Mouse (Mus musculus) testis, postnatal 10 days (tissue): ENCODE results near the gene Mtmr11.

Source experiments
- DNase-seq: peaks from one replicate; pipeline ENCODE4 v3.0.0; 2021; ENCODE audit warnings: low spot score

Gene Mtmr11

DNA sequence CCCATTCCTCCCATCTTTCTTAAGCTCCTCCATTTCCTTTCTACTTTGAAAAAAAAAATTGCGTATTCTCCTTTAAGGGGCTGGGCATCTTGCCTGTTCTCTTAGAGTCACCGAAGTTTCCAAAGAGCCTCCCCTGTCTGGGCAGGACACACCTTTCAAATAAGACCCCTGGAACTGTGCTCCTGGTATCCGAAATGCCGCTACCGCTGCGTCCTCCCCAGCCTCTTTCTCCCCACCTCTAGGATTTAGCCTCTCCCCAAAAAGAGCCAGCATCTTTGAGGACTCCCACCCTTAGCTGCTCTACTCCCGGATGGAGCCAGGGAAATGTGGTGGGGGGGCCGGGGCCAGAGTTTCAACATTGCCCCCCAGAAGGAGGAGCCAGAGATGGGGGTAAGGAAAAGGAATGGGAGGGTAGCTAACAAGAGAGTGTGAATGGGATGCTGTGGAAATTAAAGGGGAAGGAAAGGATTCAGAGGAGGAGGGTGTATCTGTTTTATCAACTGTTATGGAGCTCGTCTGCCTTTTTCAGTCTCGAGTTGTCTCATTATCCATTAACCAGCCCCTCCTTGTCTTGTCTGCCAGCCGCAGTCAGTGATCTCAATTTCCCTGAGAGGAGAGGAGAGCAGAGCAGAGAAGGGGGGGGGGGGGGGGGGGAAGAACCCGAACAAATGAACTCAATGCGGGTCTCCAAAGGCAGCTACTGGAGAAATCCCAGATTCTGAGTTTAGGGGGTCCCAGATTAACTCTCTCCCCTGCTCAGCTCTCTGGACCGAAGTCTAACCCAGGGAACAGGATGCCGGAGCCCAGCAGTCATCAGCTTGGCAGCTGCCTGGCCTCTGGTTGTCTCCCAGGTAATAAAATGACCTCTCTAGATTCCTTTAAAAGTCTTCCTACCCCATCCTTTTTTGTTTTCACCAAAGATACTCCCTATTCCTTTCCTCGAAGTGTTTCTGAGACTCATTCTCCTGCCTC, at the start of gene Mtmr11:
TSS of gene Mtmr11 (plus strand) at position 136 of the 972 bp plus-strand sequence.
- DNase-seq, result peak; percentile 29

DNA sequence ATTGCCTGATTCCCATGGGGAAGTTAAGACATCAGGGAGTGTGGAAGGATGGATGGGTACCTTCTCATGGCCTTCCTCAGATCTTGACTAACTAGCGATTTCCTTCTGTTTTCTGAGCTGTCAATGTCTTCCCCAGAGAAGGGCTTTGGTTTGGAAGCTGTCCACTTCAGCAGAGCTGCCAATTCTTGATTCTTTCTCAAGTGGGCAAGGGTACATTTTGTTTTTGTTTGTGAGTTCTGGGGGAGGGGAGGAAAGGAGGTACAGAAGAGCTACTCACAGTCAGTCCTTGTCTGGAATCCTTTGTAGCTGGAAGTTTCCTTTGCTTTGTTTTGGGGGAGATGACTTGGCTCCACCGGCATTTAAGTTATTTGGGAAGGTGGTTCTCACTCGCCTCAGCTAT, 48.6 kb upstream of the Mtmr11 start:
- no peak for DNase-seq

DNA sequence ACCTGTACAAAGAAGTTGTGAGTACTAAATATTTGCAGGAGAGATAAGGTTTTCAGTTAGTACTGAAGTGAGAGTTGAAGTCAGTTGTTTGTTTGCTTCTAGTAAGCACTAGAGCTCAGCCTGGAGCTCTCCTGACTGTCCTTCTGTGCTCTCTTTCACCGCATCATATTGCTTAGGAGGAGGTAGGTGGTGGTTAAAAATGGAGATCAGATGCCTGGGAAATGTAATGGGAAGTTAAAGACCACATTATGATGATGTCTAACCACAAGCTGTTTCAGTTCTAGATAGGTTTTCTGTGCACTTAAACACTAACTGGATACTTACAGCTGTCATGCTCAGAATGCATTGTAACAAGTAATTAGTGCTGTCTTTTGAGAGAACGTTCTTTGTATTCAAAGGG, 43.7 kb upstream of the Mtmr11 start:
- DNase-seq, result no peak

DNA sequence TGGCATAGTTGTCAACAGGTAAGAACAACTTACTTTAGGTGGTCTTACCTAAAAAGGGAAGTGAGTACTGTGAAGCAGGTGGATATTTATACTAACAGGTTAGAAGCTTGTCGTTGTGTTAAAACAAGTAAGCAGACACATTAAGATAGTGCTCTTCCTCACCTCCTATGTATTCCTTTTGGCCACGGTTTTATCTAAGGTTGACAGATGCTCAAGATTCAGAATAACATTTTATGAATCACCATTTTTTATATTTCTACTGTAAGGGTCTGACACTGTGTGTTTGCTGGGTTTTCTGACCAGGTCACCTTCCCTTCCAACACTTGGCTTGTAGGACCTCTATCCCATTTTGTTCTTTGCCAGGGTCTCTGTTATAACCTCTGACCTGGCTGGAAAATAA, 43.1 kb upstream of the Mtmr11 start:
- no peak for DNase-seq

DNA sequence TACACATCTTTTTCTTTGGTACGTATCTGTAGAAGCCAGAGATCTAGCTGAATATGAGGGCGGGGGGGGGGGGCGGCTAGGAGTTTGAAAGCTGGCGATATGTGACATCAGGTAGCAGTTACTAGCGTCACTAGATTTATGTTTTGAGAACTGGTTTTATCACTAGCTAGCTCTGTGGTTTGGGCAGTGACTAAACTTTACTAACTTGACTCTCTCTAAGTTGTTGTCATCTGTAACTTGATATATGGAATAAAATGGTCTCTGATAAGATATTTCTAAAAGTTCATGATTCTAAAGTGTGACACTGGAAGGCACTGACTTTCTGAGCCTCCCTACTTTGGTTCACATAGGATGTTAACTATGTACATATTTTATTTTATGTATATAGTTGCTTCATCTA, 37.6 kb upstream of the Mtmr11 start:
- DNase-seq, result no peak

DNA sequence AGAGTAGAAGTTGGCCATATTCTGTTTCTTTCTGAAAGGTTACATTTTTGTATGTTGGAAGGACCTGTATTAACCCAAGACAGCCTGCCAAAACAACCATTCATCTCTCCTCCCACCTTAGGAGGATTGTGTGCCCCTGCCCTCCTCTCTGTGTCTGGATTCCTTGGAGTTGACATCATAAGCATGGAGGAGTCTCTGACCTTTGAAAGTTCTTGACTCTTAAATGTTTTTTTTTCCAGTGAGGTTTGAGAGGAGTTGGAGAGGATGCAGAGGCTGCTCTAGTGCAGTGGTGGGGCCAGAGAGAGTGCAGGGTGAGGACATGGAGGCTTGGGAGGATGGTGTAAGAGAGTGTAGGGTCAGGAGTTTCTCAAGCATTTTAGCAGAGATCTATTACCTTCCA, 33.7 kb upstream of the Mtmr11 start:
- DNase-seq, result no peak

DNA sequence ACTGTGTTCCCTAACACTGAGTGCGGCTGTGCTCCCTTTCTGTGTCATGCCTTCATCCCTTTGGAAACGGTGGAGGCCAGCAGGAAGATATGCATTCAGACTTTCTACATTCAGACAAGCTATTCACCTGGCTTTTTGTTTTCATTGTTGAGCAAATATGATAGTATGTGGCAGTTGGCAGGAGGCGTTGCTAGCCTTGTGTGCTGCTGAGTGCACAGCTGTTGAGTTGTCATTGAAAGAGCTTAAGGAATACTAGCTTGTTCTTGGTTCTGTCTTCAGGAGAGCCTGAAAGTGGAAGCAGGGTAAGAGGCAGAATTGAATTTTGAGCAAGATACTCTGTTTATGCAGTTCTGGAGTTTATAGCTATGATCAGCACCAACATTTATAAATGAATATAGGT, 29.3 kb upstream of the Mtmr11 start:
- DNase-seq, result no peak

DNA sequence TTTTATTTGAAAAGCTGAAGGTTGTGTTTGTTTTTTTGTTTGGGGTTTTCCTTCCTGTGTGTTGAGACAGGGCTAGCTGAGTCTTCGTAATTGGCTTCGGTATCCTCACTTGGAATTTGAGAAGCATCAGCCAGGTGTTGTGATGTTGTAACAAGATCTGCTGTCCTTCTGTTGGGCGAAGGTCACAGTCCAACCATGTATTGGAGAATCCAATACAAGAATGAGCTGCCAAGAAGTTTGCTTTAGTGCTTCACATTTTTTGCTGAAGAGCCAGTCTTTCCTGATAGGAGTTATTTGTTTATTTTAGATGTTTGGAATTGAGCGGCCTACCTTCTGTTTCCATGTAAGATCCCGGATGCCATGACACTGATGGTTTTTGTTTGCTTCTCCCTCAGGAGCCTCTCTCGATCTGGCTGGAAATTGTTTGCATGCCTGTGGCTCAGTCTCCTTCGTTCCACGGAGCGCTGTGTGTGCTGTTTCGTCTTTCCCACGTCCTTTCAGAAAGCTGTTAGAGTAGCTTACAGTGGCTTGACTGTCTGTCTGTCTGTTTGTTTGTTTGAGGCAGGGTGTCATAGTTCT, 28.4 kb upstream of the Mtmr11 start:
- no peak for DNase-seq

DNA sequence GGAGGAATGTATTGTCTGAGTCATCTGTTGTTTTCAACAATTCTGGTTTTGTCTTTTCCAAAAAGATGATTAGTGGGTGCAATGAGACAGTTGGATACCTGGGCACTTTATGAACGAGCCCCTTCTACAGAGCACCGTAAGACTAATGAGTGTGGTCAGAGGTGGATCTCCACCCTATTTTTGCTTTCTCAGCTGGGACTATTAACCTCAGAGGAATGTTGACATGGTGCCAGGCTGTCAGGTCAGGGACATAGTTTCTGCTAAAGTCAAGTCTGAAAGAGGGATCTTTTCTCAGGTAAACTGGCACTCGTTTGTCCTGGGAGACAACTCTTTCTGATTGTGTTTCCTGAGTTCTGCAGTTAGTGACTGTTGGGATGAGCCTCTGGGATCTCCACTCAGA, 26.8 kb upstream of the Mtmr11 start:
- DNase-seq, result no peak

DNA sequence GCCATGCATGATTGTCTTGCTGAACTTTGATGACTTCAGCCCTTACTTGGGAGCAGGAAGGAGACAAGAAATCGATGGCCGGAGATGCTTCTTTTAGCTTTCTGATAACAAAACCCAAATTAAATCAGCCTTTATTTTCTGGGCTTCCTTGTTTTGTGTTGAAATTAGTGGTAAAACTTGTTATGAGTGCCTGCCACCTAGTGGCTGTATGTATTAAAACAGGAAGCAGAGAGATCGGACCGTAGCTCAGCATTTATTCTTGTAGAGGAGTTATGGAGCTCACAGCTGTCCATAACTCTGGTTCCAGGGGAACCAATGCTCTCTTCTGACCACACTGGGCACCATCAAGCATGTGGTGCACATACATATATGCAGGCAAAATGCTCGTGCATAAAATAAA, 13.9 kb upstream of the Mtmr11 start:
- no peak for DNase-seq

DNA sequence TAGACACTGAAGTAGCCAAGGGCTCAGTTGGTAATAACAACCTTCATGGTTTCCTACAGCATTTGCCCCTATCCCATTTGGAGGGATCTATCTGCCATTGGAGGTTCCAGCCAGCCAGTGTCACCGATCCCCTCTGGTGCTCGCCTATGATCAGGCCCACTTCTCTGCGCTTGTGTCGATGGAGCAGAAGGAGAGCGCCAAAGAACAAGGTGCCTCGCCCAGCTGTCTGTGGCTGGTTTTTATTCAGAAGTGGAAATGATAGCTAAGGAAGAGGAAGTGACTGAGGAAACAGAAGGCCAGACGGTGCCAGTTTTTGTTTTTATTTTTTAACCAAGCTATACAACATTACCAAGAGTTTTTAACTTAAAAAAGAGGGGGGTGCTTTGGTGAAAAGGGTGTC, 10.0 kb upstream of the Mtmr11 start:
- no peak for DNase-seq

DNA sequence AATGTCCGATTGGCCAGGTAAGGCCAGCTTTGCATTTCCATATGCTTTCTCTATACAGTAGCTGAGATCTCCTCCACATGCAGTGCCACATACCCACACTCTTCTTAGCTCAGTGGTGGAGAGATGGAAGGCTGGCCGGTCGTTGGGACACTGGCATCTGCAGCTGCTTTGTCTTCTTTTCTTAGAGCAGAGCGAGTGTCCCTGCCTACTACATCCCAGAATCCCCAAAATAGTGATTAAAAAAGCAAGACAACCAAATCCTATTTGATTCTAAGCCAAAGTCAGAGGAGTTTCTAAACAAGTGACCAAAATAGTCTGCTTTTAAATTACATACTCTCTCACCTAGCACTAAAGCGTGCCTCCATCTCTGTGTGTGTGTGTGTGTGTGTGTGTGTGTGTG, 9.2 kb upstream of the Mtmr11 start:
- DNase-seq, result no peak

DNA sequence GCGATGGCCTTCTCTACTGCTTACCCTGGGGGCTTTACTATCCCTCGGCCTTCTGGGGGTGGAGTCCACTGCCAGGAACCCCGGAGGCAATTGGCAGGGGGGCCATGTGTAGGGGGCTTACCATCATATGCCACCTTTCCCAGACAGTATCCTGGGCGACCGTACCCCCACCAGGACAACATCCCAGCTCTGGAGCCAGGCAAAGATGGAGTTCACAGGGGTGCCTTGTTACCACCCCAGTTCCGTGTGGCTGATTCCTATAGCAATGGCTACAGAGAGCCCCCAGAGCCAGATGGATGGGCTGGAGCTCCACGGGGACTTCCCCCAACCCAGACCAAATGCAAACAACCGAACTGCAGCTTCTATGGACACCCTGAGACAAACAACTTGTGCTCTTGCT, 6.3 kb upstream of the Mtmr11 start:
- DNase-seq, result no peak

DNA sequence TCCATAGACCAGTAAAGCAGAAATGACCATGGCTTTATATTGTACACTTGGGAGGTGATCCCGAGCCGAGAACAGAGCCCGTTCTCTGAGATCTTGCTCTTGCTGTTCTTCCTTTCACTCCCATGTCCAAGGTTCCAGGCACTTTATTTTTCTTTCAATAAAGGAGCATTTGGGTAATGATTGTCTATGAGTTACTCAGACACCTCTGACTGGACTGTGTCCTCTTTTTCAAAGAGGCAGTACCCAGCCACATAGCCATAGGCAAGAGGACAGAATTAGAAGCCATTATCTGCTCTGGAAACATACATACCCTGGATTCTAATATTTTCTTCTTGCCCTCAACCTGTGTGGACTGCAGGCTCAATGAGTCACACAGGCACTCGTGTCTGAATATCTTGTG, 2.0 kb upstream of the Mtmr11 start:
- DNase-seq, result peak; percentile 21

DNA sequence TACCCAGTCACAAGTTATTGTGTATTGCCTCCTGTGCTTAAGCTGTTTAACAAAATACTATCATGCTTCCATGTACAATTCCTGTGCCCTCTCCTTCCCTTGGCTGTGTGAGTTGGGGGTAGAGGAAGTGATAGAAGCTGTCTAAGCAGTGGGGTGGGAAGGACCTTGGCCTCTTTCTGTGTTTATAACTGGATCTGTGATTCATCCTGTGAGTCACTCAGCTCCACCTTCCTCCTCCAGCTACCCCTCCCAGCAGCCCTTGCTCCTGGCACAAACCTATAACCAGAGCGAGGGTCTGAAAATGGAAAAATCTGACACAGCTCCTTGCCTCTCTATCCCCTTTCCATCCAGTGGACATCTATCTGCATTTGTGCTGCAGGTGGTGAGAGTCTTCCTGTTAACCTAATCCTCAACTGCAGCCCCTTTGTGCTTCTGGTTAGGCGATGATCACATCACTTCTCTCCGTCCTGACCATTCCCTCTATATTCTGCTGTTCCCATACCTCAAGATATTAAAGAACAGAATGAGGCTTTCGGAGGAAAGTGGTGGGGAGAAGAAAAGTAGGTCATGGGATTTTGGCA, 1.5 kb upstream of the Mtmr11 start:
- peak; percentile 47 for DNase-seq

DNA sequence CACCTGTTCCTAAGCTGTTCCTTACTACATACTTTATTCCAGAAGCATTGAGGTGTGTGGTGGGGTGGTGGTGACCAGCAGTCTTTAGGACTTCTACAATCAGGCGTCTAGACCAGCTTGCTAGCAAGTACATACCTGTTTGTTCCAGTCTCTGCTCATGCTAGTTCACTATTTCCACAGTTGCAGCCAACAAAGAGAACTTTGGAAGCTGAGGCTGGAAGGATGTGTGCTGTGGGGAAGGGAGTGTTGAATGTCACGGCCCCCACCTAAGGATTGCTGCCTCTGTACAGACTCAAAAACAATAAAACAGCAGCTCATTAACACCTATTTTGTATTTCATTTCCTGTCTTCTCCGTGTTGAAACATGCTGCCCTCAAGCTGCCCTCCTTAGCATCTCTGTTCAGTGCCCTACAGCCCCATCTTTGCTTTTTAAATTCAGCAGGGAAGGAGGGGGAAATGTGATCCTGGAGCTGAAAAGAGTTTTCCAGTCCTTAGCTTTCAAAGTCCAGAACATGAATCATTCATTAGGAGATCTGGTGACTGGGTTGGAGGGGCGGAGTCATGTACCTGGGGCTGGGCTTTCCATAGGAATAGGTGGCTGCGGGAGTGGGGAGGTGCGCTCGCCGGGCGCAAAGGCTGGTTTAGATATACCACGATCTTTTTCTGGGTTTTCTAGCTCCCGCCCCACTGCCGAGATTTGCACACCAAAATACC, 844 bp upstream of the Mtmr11 start:
- DNase-seq, result peak; percentile 52

DNA sequence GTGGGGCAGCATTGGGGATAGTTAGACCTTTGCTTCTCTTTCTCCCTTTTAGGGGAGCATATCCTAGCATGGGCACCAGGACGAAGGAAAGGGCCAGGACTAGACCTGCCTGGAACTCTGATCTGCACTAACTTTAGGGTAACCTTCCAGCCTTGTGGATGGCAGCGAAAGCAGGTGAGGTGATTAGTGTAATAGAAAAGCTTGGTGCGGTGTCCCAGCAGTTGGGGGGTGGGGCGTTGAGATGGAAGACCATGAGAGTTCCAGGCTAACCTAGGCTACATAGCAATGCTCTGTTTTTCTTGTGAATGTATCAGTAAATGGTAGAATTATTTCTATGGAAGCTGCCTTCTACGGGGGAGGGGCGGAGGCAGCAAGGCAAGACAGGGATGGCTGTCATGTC, 1.2 kb downstream of the Mtmr11 start:
- DNase-seq, result no peak

DNA sequence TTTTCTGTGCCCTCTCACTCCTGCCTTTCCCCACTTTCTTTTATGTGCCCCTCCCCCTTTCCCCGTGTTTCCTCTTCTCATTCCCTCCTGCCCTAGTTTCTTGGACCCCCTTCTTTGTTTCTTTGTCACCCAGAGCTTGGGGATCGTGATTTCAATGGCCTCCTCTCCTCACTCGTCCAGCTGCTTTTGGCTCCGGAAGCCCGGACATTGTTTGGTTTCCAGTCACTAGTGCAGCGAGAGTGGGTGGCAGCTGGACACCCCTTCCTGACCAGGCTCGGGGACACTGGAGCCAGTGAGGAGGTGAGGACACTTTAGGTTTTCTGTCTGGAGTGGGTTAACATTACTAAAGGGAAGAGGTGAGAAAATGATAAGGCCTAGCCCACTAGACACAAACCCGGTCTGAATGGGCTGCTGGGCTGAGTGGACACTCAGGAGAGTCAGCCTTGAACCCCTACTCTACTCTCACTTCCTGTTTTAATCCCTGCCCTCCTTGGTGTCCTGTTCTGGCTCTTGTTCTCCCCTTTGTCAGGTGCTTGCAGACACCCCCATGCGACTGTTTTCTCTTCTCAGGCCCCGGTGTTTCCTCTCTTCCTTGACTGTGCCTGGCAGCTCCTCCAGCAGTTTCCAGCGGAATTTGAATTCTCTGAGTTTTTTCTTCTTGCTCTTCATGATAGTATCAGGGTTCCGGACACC, 6.8 kb downstream of the Mtmr11 start:
- DNase-seq, result no peak

DNA sequence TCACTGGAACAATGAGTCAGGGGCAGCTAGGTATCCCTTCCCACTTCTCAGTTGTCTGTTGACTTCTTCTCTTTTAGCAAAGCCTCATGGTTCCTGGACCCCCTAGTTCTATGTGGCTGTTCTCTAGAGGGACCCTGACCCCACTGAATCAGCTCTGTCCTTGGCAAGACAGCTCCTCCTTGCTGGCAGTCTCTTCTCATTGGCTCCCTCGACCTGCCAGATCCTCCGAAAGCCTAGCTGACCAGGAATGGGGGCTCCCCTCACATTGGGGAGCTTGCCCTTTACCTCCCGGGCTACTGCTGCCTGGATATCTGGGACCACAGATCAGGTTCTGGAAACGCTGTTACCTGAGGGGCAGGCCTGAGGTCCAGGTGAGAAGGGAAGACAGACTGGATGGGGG, 8.5 kb downstream of the Mtmr11 start:
- DNase-seq, result no peak

DNA sequence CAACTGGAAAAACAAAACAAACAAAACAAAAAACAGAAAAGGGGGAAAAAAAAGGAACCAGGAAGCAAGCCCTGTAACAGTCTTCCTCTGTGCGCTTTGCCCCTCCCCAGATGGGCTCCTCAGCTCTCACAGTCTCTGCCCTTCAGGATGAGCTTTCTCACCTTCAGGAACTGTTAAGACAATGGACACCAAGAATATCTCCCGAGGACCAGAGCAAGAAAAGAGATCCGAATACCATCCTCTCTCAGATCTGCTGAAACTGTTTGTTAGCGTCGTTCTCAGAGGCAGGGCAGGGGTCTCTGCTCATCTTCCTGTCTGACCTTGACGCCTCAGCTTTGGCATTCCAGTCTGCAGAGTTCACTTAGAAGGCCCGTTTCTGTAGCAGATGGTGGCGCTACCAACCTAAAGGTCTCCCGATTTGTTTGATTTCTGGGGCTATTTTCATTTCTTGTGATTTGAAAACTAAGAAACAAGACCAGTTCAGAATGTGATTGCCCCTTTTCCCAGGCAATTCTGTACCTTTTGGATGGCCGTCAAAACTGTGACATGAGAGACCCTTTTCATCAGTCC, 9.3 kb downstream of the Mtmr11 start:
- DNase-seq, result no peak

DNA sequence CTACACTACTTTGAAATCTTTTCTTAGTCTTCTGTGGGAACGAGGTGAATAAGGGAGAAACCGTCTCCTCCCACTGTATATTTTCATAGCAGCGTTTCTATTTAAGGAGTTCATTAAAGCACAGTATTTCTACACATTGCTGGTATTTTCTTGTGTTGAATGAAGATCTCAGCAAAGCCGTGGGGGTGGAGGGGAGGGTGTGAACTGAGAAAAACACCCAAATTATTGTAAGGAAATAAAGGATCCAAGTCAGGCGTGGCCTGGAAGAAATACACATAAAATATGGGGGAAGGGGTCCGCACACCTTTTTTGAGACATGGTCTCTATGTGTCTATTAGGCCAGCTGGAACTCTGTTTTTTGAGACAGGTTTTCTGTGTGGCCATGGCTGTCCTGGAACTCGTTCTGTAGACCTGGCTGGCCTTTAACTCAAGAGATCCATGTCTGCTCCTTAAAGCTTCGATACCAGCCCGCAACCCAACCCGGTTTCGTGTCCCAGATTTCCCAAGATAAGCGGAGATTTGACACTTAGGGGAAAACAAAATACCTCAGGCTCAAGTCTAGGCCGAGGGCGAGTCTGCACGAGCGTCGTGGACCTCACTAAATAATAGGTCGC, 9.9 kb downstream of the Mtmr11 start:
- no peak for DNase-seq
